Mouse (Mus musculus): ENCODE results near the gene Fam166a. TPM values are rescaled to one million over a fixed set of nuclear protein-coding genes. Genes with fewer than 3 reads are reported as not detected.
A peak's percentile ranks its signal among the peaks of the same experiment; 100 is the strongest.

The Fam166a gene
- polyA plus RNA-seq, 1 experiment from 2014 or later: 1.1 TPM

DNA sequence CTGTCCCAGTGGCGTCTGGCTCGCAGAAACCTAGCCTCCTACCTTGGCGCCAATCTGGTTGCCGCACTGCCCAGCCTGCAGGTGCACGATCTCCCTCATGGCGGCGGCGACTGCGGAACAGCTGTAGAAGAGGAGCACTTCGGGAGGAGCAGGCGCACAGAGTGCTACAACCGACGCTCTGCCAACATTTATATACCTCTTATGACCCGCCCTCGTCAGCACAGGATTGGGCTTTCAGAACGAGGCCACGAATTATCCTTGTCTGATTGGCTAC, 5.9 kb downstream of the Fam166a start, which contains the start of gene Tubb4b:
Tubb4b (minus strand) TSS at position 211 of the 274 bp plus-strand sequence.
- Histone ChIP-seq H3K36me3 (ENCODE audit: control insufficient read depth, insufficient read depth, low read length) (peaks cover 8% of the 10 kb centered on the region; the same call in 1 of the 2 replicates), H3K27ac (ENCODE audit: low read depth, low read length) (peak within 1 kb of the TSS; percentile 98)
- under 1% methylated on average over 17 of the region's 17 CpGs for WGBS

GRCm38 (mm10) chr2:25224766-25225752, 6.5 kb downstream of the Fam166a start:
- Histone ChIP-seq H3K4me1 (ENCODE audit: control insufficient read depth, insufficient read depth, low read length) (peaks cover 12% of the 10 kb centered on the region), H3K36me3 (ENCODE audit: control insufficient read depth, insufficient read depth, low read length) (peaks cover 8% of the 10 kb centered on the region; the same call in 1 of the 2 replicates), H3K4me3 (ENCODE audit: low read depth, low read length) (peak overlapping the region; percentile 89), H3K27me3 (replicated peaks; ENCODE audit: control insufficient read depth, insufficient read depth, low read length) (no peaks in the 10 kb centered on the region), H3K27ac (ENCODE audit: low read depth, low read length) (peak overlapping the region; percentile 98), H3K9ac (ENCODE audit: low read length) (peak overlapping the region; percentile 72), H3K9me3 (replicated peaks; ENCODE audit: control insufficient read depth, low read length) (no peaks in the 10 kb centered on the region), H3K4me2 (ENCODE audit: low read length) (peak overlapping the region; percentile 46)
- ATAC-seq (peak; percentile 97), DNase-seq (ENCODE audit: low spot score) (peak; percentile 100)
- 2% methylated on average over 40 of the region's 41 CpGs for WGBS

More for the DNA sequence above, 5.9 kb downstream of the Fam166a start, which contains the start of gene Tubb4b:
- Histone ChIP-seq H3K27me3 (replicated peaks; ENCODE audit: control insufficient read depth, insufficient read depth, low read length) (no peaks in the 10 kb centered on the region), H3K4me2 (ENCODE audit: low read length) (peak within 1 kb of the TSS; percentile 92), H3K9me3 (replicated peaks; ENCODE audit: control insufficient read depth, low read length) (no peaks in the 10 kb centered on the region), H3K4me1 (ENCODE audit: control insufficient read depth, insufficient read depth, low read length) (peaks cover 12% of the 10 kb centered on the region), H3K4me3 (ENCODE audit: low read depth, low read length) (peak within 1 kb of the TSS; percentile 89), H3K9ac (ENCODE audit: low read length) (peak within 1 kb of the TSS; percentile 86)
- ATAC-seq (no peak), DNase-seq (ENCODE audit: low spot score) (no peak)

- Histone ChIP-seq H3K9me3 (replicated peaks; ENCODE audit: control insufficient read depth, low read length) (no peaks in the 10 kb centered on the region), H3K36me3 (ENCODE audit: control insufficient read depth, insufficient read depth, low read length) (peaks cover 8% of the 10 kb centered on the region; the same call in 1 of the 2 replicates), H3K9ac (ENCODE audit: low read length) (no peak overlapping the region), H3K4me2 (ENCODE audit: low read length) (peak overlapping the region; percentile 46), H3K4me3 (ENCODE audit: low read depth, low read length) (no peak overlapping the region), H3K4me1 (ENCODE audit: control insufficient read depth, insufficient read depth, low read length) (peaks cover 12% of the 10 kb centered on the region), H3K27me3 (replicated peaks; ENCODE audit: control insufficient read depth, insufficient read depth, low read length) (no peaks in the 10 kb centered on the region), H3K27ac (ENCODE audit: low read depth, low read length) (peak overlapping the region; percentile 98; the same call in 1 of the 2 replicates)
- 77% methylated on average over 8 of the region's 8 CpGs for WGBS
- ATAC-seq (no peak), DNase-seq (ENCODE audit: low spot score) (no peak)
These were observed 7.3 kb downstream of the Fam166a start for GRCm38 (mm10) chr2:25225811-25226379.

- 90% methylated on average over 5 of the region's 5 CpGs for WGBS
These were observed 8.3 kb downstream of the Fam166a start for GRCm38 (mm10) chr2:25226864-25227263.

GRCm38 (mm10) chr2:25227406-25227805, 8.9 kb downstream of the Fam166a start:
- H3K4me3 ChIP-seq (ENCODE audit: low read depth, low read length): no peak overlapping the region
- no peaks in the 10 kb centered on the region for H3K36me3 ChIP-seq (ENCODE audit: control insufficient read depth, insufficient read depth, low read length)
- H3K27me3 ChIP-seq (replicated peaks; ENCODE audit: control insufficient read depth, insufficient read depth, low read length): no peaks in the 10 kb centered on the region
- no peak overlapping the region for H3K27ac ChIP-seq (ENCODE audit: low read depth, low read length)
- DNase-seq (ENCODE audit: low spot score): no peak
- no peak overlapping the region for H3K9ac ChIP-seq (ENCODE audit: low read length)
- no peaks in the 10 kb centered on the region for H3K9me3 ChIP-seq (replicated peaks; ENCODE audit: control insufficient read depth, low read length)
- WGBS: 85% methylated on average over 4 of the region's 4 CpGs
- H3K4me2 ChIP-seq (ENCODE audit: low read length): no peak overlapping the region
- no peak for ATAC-seq
- peaks cover 12% of the 10 kb centered on the region for H3K4me1 ChIP-seq (ENCODE audit: control insufficient read depth, insufficient read depth, low read length)

More at GRCm38 (mm10) chr2:25226864-25227263, 8.3 kb downstream of the Fam166a start:
- Histone ChIP-seq H3K4me2 (ENCODE audit: low read length) (no peak overlapping the region), H3K4me1 (ENCODE audit: control insufficient read depth, insufficient read depth, low read length) (peaks cover 12% of the 10 kb centered on the region), H3K36me3 (ENCODE audit: control insufficient read depth, insufficient read depth, low read length) (peaks cover 2% of the 10 kb centered on the region; the same call in 1 of the 2 replicates), H3K4me3 (ENCODE audit: low read depth, low read length) (no peak overlapping the region), H3K9ac (ENCODE audit: low read length) (no peak overlapping the region), H3K27ac (ENCODE audit: low read depth, low read length) (no peak overlapping the region), H3K9me3 (replicated peaks; ENCODE audit: control insufficient read depth, low read length) (no peaks in the 10 kb centered on the region), H3K27me3 (replicated peaks; ENCODE audit: control insufficient read depth, insufficient read depth, low read length) (no peaks in the 10 kb centered on the region)
- ATAC-seq: no peak
- no peak for DNase-seq (ENCODE audit: low spot score)

GRCm38 (mm10) chr2:25228431-25228889, 9.9 kb downstream of the Fam166a start:
- no peaks in the 10 kb centered on the region for H3K36me3 ChIP-seq (ENCODE audit: control insufficient read depth, insufficient read depth, low read length)
- DNase-seq (ENCODE audit: low spot score) (peak; percentile 91), ATAC-seq (no peak)
- H3K4me2 ChIP-seq (ENCODE audit: low read length): peak overlapping the region; percentile 41
- no peaks in the 10 kb centered on the region for H3K27me3 ChIP-seq (replicated peaks; ENCODE audit: control insufficient read depth, insufficient read depth, low read length)
- H3K9ac ChIP-seq (ENCODE audit: low read length): 0 out of 2 replicates have a peak overlapping the region, but pooled peaks have one; percentile 37
- H3K4me1 ChIP-seq (ENCODE audit: control insufficient read depth, insufficient read depth, low read length): peaks cover 8% of the 10 kb centered on the region
- H3K4me3 ChIP-seq (ENCODE audit: low read depth, low read length): peak overlapping the region; percentile 15; the same call in 1 of the 2 replicates
- 2% methylated on average over 7 of the region's 7 CpGs for WGBS
- peak overlapping the region; percentile 58 for H3K27ac ChIP-seq (ENCODE audit: low read depth, low read length)
- no peaks in the 10 kb centered on the region for H3K9me3 ChIP-seq (replicated peaks; ENCODE audit: control insufficient read depth, low read length)

- Histone ChIP-seq H3K4me2 (ENCODE audit: low read length) (no peak overlapping the region), H3K4me1 (ENCODE audit: control insufficient read depth, insufficient read depth, low read length) (peaks cover 5% of the 10 kb centered on the region), H3K36me3 (ENCODE audit: control insufficient read depth, insufficient read depth, low read length) (no peaks in the 10 kb centered on the region), H3K4me3 (ENCODE audit: low read depth, low read length) (no peak overlapping the region), H3K9ac (ENCODE audit: low read length) (no peak overlapping the region), H3K27me3 (replicated peaks; ENCODE audit: control insufficient read depth, insufficient read depth, low read length) (no peaks in the 10 kb centered on the region), H3K9me3 (replicated peaks; ENCODE audit: control insufficient read depth, low read length) (no peaks in the 10 kb centered on the region), H3K27ac (ENCODE audit: low read depth, low read length) (no peak overlapping the region)
- DNase-seq (ENCODE audit: low spot score) (no peak), ATAC-seq (no peak)
- 66% methylated on average over 6 of the region's 6 CpGs for WGBS
These were observed 10.5 kb downstream of the Fam166a start for GRCm38 (mm10) chr2:25228995-25229530.

DNA sequence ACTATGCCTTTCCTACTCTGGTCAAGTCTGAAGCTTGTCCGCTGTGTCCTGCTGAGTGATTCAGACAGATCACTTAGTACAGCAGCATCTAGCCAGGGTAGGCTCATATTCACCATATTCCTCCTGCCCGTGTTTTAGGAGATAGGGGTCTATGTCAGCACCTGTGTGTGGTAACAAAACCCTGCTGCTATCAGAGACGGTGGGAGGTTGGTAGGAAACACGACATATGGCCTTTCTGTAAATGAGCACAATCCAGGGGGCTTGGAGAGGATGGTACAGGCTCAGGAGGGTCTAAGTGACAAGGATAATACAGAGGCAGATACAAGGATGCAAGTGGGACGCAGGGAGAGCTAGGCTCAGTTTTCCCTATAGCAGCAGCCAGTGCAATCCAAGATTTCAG, 11.0 kb downstream of the Fam166a start:
- no peak overlapping the region for H3K9ac ChIP-seq (ENCODE audit: low read length)
- no peak for DNase-seq (ENCODE audit: low spot score)
- H3K9me3 ChIP-seq (replicated peaks; ENCODE audit: control insufficient read depth, low read length): no peaks in the 10 kb centered on the region
- no peaks in the 10 kb centered on the region for H3K36me3 ChIP-seq (ENCODE audit: control insufficient read depth, insufficient read depth, low read length)
- H3K4me3 ChIP-seq (ENCODE audit: low read depth, low read length): no peak overlapping the region
- H3K27me3 ChIP-seq (replicated peaks; ENCODE audit: control insufficient read depth, insufficient read depth, low read length): no peaks in the 10 kb centered on the region
- H3K27ac ChIP-seq (ENCODE audit: low read depth, low read length): no peak overlapping the region
- no peak overlapping the region for H3K4me2 ChIP-seq (ENCODE audit: low read length)
- H3K4me1 ChIP-seq (ENCODE audit: control insufficient read depth, insufficient read depth, low read length): peaks cover 5% of the 10 kb centered on the region
- WGBS: 80% methylated on average over 5 of the region's 5 CpGs
- ATAC-seq: no peak

All from forebrain, embryonic 14.5 days (tissue).